Mouse (Mus musculus) limb, embryonic 10.5 days (tissue): ENCODE results near the gene Il2rb. TPM values are rescaled to one million over a fixed set of nuclear protein-coding genes. Genes with fewer than 3 reads are reported as not detected.
A peak's percentile ranks its signal among the peaks of the same experiment; 100 is the strongest.

Experiments used
- DNase-seq: peaks from one replicate; pipeline ENCODE4 v3.0.0-alpha.2; 2017; ENCODE audit warnings: low spot score
- H3K27ac ChIP-seq: fragments of 300-500 bp; sonication (generic); 2 replicates; pipeline ENCODE4 v1.5.1; 2016; ENCODE audit warnings: mild to moderate bottlenecking
- H3K27me3 ChIP-seq: fragments of 300-500 bp; sonication (generic); 2 replicates; pipeline ENCODE4 v1.6.1; 2016; ENCODE audit warnings: low read depth, mild to moderate bottlenecking; ENCODE audit not compliant: poor library complexity, severe bottlenecking
- H3K36me3 ChIP-seq: fragments of 300-500 bp; sonication (generic); 2 replicates; pipeline ENCODE4 v1.6.1; 2016; ENCODE audit warnings: mild to moderate bottlenecking, moderate library complexity
- H3K4me1 ChIP-seq: fragments of 300-500 bp; sonication (generic); 2 replicates; pipeline ENCODE4 v1.6.1; 2016
- H3K4me3 ChIP-seq: fragments of 300-500 bp; sonication (generic); 2 replicates; pipeline ENCODE4 v1.5.1; 2016; ENCODE audit warnings: mild to moderate bottlenecking, moderate library complexity
- H3K9me3 ChIP-seq: fragments of 300-500 bp; sonication (generic); replicated peaks from 2 replicates; pipeline ENCODE4 v1.6.1; 2016; ENCODE audit warnings: mild to moderate bottlenecking
- WGBS: fragments of 180-500 bp; shearing (Covaris S2); methylation state at CpG from one replicate; pipeline ENCODE4 v1.1.7; 2016; 5-methylcytosine and 5-hydroxymethylcytosine counted together
- polyA plus RNA-seq: library from polyadenylated mRNA; unstranded; fragments of >200 nt; fragmentation: Nextera tagmentation; extraction: Ambion mirVana; gene quantifications from 2 replicates; pipeline ENCODE4 v1.2.1, GENCODE M21; 2016

The Il2rb gene
- polyA plus RNA-seq, 1 experiment from 2014 or later, result not detected

GRCm38 (mm10) chr15:78513019-78513418, 17.9 kb upstream of the Il2rb start:
- no peaks in the 10 kb centered on the region for H3K27me3 ChIP-seq
- H3K4me3 ChIP-seq, result no peak overlapping the region
- peaks cover 50% of the 10 kb centered on the region for H3K4me1 ChIP-seq
- H3K9me3 ChIP-seq, result no peaks in the 10 kb centered on the region
- DNase-seq, result no peak
- no peaks in the 10 kb centered on the region for H3K36me3 ChIP-seq
- no peak overlapping the region for H3K27ac ChIP-seq
- WGBS, result 92% methylated on average over 14 of the region's 14 CpGs

- 79% methylated on average over 7 of the region's 7 CpGs for WGBS
- Histone ChIP-seq H3K27me3 (no peaks in the 10 kb centered on the region), H3K4me1 (peaks cover 39% of the 10 kb centered on the region), H3K36me3 (no peaks in the 10 kb centered on the region), H3K9me3 (no peaks in the 10 kb centered on the region), H3K4me3 (no peak overlapping the region), H3K27ac (no peak overlapping the region)
- DNase-seq, result no peak
Observed at GRCm38 (mm10) chr15:78511951-78512350, 16.9 kb upstream of the Il2rb start.

DNA sequence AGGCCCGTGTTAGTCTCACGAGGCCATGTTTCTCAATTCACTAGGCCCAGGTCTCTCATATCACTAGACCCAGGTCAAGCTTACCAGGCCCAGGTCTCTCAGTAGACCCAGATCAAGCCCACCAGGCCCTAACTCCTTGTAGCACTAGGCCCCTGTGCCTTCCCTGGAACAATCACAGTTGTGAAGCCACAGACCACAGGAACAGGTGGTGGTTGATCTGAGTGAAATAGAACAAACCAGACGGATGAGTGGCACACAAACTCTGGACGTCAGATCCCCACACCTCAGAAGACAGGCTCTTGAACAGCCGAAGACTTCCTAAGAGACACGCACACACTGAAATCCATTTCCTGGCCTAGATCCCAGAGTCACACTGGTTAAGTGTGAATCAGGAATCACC, 15.7 kb upstream of the Il2rb start:
- Histone ChIP-seq H3K27ac (no peak overlapping the region), H3K4me3 (no peak overlapping the region), H3K36me3 (no peaks in the 10 kb centered on the region), H3K9me3 (no peaks in the 10 kb centered on the region), H3K27me3 (no peaks in the 10 kb centered on the region), H3K4me1 (peaks cover 27% of the 10 kb centered on the region)
- WGBS, result 96% methylated on average over 6 of the region's 6 CpGs
- DNase-seq, result no peak

DNA sequence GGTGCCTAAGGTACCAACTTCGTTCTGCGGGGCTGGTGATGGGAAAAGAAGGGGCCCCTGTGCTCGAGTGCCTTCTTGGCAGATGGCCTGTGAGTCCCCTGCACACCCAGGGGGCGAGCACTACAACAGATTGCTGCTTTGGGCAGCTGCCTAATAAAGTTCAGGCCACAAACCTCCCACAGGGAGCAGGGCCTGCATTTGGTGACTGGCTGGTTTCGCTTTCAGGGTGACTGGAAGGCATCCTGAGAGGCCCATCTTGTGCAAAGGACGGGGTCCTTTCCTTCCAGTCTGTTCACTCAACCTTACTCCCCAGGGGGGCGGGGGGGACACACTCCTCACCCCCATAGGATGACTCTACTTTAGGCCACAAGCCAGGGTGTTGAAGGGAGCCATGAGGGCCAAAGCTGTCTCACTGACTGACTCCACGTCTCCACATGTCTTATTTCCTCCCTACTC, 15.1 kb upstream of the Il2rb start:
- H3K9me3 ChIP-seq, result no peaks in the 10 kb centered on the region
- H3K27ac ChIP-seq, result peak overlapping the region; percentile 82
- no peak for DNase-seq
- H3K4me3 ChIP-seq, result peak overlapping the region; percentile 24
- peaks cover 21% of the 10 kb centered on the region for H3K4me1 ChIP-seq
- H3K36me3 ChIP-seq, result no peaks in the 10 kb centered on the region
- H3K27me3 ChIP-seq, result no peaks in the 10 kb centered on the region
- 66% methylated on average over 8 of the region's 8 CpGs for WGBS

GRCm38 (mm10) chr15:78509297-78509899, 14.3 kb upstream of the Il2rb start:
- Histone ChIP-seq H3K4me1 (peaks cover 14% of the 10 kb centered on the region), H3K9me3 (no peaks in the 10 kb centered on the region), H3K36me3 (no peaks in the 10 kb centered on the region), H3K4me3 (peak overlapping the region; percentile 24), H3K27ac (peak overlapping the region; percentile 82), H3K27me3 (no peaks in the 10 kb centered on the region)
- WGBS, result 49% methylated on average over 12 of the region's 12 CpGs
- peak; percentile 42 for DNase-seq

DNA sequence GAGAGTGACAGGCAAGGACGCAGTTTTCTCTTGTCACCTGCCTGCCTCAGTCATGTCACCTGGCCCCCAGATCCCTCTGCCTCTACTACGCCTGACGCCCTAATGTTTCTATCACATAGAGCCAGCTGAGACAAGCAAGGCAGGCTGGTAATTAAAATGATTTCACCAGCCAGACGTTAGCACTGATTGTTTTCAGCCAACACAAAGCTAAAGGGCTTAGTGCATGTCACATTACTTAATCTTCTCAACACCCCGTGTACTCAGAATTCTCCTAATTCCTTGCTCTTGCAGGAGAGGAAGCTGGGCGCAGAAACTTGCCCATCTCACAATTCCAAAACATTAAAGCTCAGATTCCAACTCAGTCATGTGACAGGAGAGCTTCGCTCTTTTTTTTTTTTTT, 13.4 kb upstream of the Il2rb start:
- Histone ChIP-seq H3K27me3 (no peaks in the 10 kb centered on the region), H3K4me1 (peaks cover 9% of the 10 kb centered on the region), H3K4me3 (no peak overlapping the region), H3K9me3 (no peaks in the 10 kb centered on the region), H3K27ac (no peak overlapping the region), H3K36me3 (no peaks in the 10 kb centered on the region)
- no peak for DNase-seq
- WGBS, result 78% methylated on average over 7 of the region's 7 CpGs

DNA sequence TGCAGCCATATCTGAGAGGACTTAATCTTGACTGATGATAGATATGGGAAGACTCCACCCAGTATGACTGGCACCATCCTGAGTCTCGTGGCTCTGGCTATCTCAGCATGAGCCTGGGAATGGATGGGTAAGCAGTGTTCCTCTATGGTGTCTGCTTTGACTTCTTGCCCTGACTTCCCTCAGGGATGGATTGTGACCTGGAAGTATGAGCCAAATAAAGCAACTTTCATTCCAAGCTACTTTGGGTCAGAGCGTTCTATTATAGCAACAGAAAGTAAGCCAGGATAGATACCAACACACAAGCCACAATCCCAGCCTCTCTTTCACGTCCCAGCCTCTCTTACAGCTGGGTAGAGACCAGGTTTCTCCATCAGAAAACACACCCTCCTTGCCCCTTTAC, 10.5 kb upstream of the Il2rb start:
- Histone ChIP-seq H3K27ac (no peak overlapping the region), H3K36me3 (no peaks in the 10 kb centered on the region), H3K4me3 (no peak overlapping the region), H3K9me3 (no peaks in the 10 kb centered on the region), H3K4me1 (peaks cover 9% of the 10 kb centered on the region), H3K27me3 (no peaks in the 10 kb centered on the region)
- 83% methylated on average over 3 of the region's 3 CpGs for WGBS
- DNase-seq, result no peak

GRCm38 (mm10) chr15:78504816-78505215, 9.7 kb upstream of the Il2rb start:
- WGBS, result 90% methylated on average over 5 of the region's 5 CpGs
- Histone ChIP-seq H3K27me3 (no peaks in the 10 kb centered on the region), H3K4me3 (no peak overlapping the region), H3K36me3 (no peaks in the 10 kb centered on the region), H3K27ac (no peak overlapping the region), H3K9me3 (no peaks in the 10 kb centered on the region), H3K4me1 (peaks cover 3% of the 10 kb centered on the region)
- no peak for DNase-seq

DNA sequence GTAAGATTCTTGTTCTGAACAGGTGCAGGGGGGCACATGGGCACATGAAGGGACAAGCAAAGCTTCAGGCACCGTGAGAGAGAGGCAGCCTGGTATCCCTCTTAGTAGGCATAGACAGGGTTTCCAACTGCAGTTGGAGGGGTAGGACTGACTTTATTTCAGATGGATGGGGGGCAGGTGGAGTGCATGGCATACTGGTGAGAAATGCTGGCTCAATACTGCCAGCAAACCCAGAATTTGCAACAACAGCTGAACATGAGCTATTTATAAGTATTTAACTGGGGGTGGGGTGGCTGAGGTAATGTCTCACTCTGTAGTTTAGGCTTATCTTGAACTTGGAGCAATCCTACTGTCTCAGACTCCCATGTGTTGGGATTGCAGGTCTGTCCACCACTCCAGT, 8.9 kb upstream of the Il2rb start:
- Histone ChIP-seq H3K4me1 (no peaks in the 10 kb centered on the region), H3K9me3 (no peaks in the 10 kb centered on the region), H3K27ac (no peak overlapping the region), H3K36me3 (no peaks in the 10 kb centered on the region), H3K27me3 (no peaks in the 10 kb centered on the region), H3K4me3 (no peak overlapping the region)
- DNase-seq, result no peak
- 86% methylated on average over 1 of the region's 1 CpGs for WGBS

- no peak overlapping the region for H3K27ac ChIP-seq
- WGBS, result 83% methylated on average over 18 of the region's 18 CpGs
- H3K27me3 ChIP-seq, result no peaks in the 10 kb centered on the region
- no peaks in the 10 kb centered on the region for H3K9me3 ChIP-seq
- DNase-seq, result no peak
- H3K4me1 ChIP-seq, result no peaks in the 10 kb centered on the region
- no peaks in the 10 kb centered on the region for H3K36me3 ChIP-seq
- no peak overlapping the region for H3K4me3 ChIP-seq
Observed at GRCm38 (mm10) chr15:78502437-78503132, 7.5 kb upstream of the Il2rb start.

DNA sequence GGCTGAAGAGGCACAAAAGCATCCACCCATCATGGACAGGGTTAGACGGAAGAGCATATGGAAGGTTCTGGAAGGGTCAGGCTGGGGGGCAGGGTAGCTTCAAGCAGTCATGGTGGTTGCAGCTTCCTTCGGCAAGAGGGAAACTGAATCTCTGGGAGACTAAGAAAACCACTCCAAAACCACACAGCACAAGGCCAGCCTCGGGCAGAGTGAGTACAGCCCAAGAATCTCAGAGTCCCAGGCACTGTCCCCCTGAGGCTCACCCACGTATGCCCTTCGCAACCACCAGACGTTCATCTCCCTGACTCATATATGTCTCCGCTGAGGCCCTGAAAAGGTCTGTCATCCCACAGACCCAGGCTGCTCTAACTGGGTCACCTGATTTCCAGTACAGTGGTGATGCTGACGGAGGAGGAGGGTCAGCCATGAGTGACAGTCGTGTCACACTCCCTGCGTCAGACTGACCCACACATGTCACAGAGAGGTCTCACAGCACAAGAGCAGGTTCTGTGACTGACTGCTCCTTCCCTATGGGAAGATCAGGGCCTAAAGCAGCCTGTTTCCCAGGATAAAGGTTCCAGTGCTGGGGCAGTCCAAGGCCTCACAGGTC, 1.6 kb downstream of the Il2rb start:
- peaks cover 8% of the 10 kb centered on the region for H3K4me1 ChIP-seq
- no peak overlapping the region for H3K4me3 ChIP-seq
- H3K27ac ChIP-seq, result no peak overlapping the region
- no peaks in the 10 kb centered on the region for H3K9me3 ChIP-seq
- H3K27me3 ChIP-seq, result no peaks in the 10 kb centered on the region
- no peaks in the 10 kb centered on the region for H3K36me3 ChIP-seq
- no peak for DNase-seq
- WGBS, result 85% methylated on average over 10 of the region's 10 CpGs

GRCm38 (mm10) chr15:78491301-78491700, 3.8 kb downstream of the Il2rb start:
- Histone ChIP-seq H3K27ac (no peak overlapping the region), H3K4me3 (no peak overlapping the region), H3K27me3 (no peaks in the 10 kb centered on the region), H3K4me1 (peaks cover 8% of the 10 kb centered on the region), H3K36me3 (no peaks in the 10 kb centered on the region), H3K9me3 (no peaks in the 10 kb centered on the region)
- no peak for DNase-seq
- 92% methylated on average over 3 of the region's 3 CpGs for WGBS

- Histone ChIP-seq H3K36me3 (no peaks in the 10 kb centered on the region), H3K27me3 (no peaks in the 10 kb centered on the region), H3K9me3 (no peaks in the 10 kb centered on the region), H3K27ac (peak overlapping the region; percentile 76), H3K4me3 (no peak overlapping the region), H3K4me1 (peaks cover 8% of the 10 kb centered on the region)
- DNase-seq, result peak; percentile 55
- WGBS, result 70% methylated on average over 8 of the region's 8 CpGs
Observed at GRCm38 (mm10) chr15:78489906-78490305, 5.2 kb downstream of the Il2rb start.
